8 mouse cellular contexts compared by ENCODE assay signal in genomic region chr3:127895792-127896541, GRCm38 (mm10). TPM values are rescaled to one million over a fixed set of nuclear protein-coding genes. Genes with fewer than 3 reads are reported as not detected.
DNase-seq lines count a peak whose midpoint lies in the region; ATAC-seq and TF ChIP-seq lines count a peak whose summit lies in the region.

Gene Fam241a (minus strand): TSS chr3:127896324.

- H3K9me3 ChIP-seq in hindbrain, embryonic 12.5 days (replicated peaks): no peaks in the 10 kb centered on the region

- peak within 1 kb of the TSS; percentile 75 for H3K9ac ChIP-seq in hindbrain, embryonic 12.5 days

- peak; percentile 53 for DNase-seq in Patski (ENCODE audit: low read depth, low spot score)
- peak; percentile 82 for DNase-seq in cerebellum, adult 9-11 months
- DNase-seq in frontal cortex, postnatal 10 days (ENCODE audit: low spot score in 2 of 2): peak; percentile 53 to 68
- peak; percentile 68 to 75 for DNase-seq in layer of hippocampus, postnatal 36 days
- peak; percentile 87 for DNase-seq in lung, postnatal 25 days (ENCODE audit: low spot score)
- DNase-seq in retina, adult 2 months (ENCODE audit: low read depth, low spot score): peak; percentile 63
- DNase-seq in thymus, postnatal 25 days: peak; percentile 93

- no peak for TF ChIP-seq CTCF in Patski (IDR thresholded peaks at IDR 0.05)

- no peaks in the 10 kb centered on the region for H3K36me3 ChIP-seq in hindbrain, embryonic 12.5 days

- CTCF ChIA-PET in Patski (lab: Charles Lee): interaction anchor here (0.6 to 2.3 kb wide), 3 partner anchors 13 to 47 kb away, joined by 3 to 8 read pairs (median 3); no protein-coding TSS in a partner anchor

- H3K4me2 ChIP-seq in hindbrain, embryonic 12.5 days (replicated peaks): peak within 1 kb of the TSS; percentile 75

- H3K27ac ChIP-seq in hindbrain, embryonic 12.5 days: peak within 1 kb of the TSS; percentile 66

- under 1% methylated on average over 88 of the region's 94 CpGs for WGBS in hindbrain, embryonic 12.5 days

- H3K27me3 ChIP-seq in Patski: no peaks in the 10 kb centered on the region
- H3K27me3 ChIP-seq in hindbrain, embryonic 12.5 days: peaks cover 14% of the 10 kb centered on the region

- peak; percentile 90 for ATAC-seq in Patski
- peak; percentile 97 for ATAC-seq in hindbrain, embryonic 12.5 days (ENCODE audit: low FRiP score)

- in situ Hi-C loops in Patski (cut with MboI; ENCODE audit: low pct_unique_long_range_greater_than_20kb): no loop called here

- POLR2A ChIA-PET in Patski (lab: Charles Lee): interaction anchor here (0.7 to 1.0 kb wide), 2 partner anchors 10 to 56 kb away, joined by 4 to 6 read pairs; no protein-coding TSS in a partner anchor

- no peaks in the 10 kb centered on the region for H3K4me1 ChIP-seq in hindbrain, embryonic 12.5 days

- peak within 1 kb of the TSS; percentile 79 for H3K4me3 ChIP-seq in hindbrain, embryonic 12.5 days

RNA-seq across cellular contexts. Expression of gene Fam241a, which starts in this region (rescaled TPM):
- 15.6 TPM for polyA plus RNA-seq in Patski (2021)
- 12.0 and 12.7 TPM in 2 replicates for polyA plus RNA-seq in hindbrain, embryonic 12.5 days (2016; fragmentation: Nextera tagmentation; extraction: Ambion mirVana)
- total RNA-seq in layer of hippocampus, postnatal 36 days (2021): 1 to 10 TPM; 2.6 to 3.1 TPM

Comparison
In these comparisons a context has a peak if more than half of its experiments do, and no peak if none do; other contexts are left out.
1. Peak in every context shown above with its lines: DNase-seq, ATAC-seq, H3K4me3 ChIP-seq and H3K27ac ChIP-seq.